Mouse (Mus musculus) heart, postnatal 0 days (tissue): ENCODE results near the gene Psmb9.

Experiments
- CTCF ChIP-seq: IDR thresholded peaks from 2 replicates; pipeline ENCODE4 v1.5.1; 2016; ENCODE audit warnings: antibody characterized with exemption, control low read depth, low read depth
- EP300 ChIP-seq: IDR thresholded peaks from 2 replicates; pipeline ENCODE4 v1.6.1; 2016; ENCODE audit warnings: antibody characterized with exemption, low read depth

DNA sequence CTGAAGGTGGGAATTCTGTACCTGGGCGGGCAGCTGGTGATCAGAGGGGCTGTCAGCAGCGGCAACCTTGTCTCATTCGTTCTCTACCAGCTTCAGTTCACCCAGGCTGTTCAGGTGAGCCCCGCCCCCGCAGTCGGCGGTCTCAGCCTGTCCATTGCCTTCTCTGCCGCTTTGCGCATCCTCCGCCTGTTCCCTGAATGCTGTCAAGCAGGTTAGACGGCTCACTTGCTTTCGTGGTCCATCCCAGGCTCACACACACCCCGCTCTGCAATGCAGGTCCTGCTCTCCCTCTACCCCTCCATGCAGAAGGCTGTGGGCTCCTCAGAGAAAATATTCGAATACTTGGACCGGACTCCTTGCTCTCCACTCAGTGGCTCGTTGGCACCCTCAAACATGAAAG lies 5.3 kb upstream of the Psmb9 start:
- no peak for TF ChIP-seq CTCF
- no peak for TF ChIP-seq EP300
